Mouse (Mus musculus) E14TG2a.4 (cell line): ENCODE results near the gene Tnfaip2.

Experiments
- H3K27me3 ChIP-seq: 2 replicates; pipeline ENCODE4 v1.6.1; 2014; ENCODE audit warnings: low read length, control low read depth; ENCODE audit not compliant: insufficient read depth
- H3K36me3 ChIP-seq: 2 replicates; pipeline ENCODE4 v1.6.1; 2014; ENCODE audit warnings: low read length, control low read depth; ENCODE audit not compliant: insufficient read depth
- H3K4me1 ChIP-seq: replicated peaks from 2 replicates; pipeline ENCODE4 v1.6.1; 2014; ENCODE audit warnings: low read depth, low read length, control low read depth
- H3K4me3 ChIP-seq: replicated peaks from 2 replicates; pipeline ENCODE4 v1.5.1; 2014; ENCODE audit warnings: mild to moderate bottlenecking, low read length
- H3K9me3 ChIP-seq: 2 replicates; pipeline ENCODE4 v1.6.1; 2014; ENCODE audit warnings: low read length, control low read depth
- CTCF ChIP-seq: conservative IDR thresholded peaks from 2 replicates; pipeline ENCODE4 v1.5.1; 2014; ENCODE audit warnings: low read length
- NANOG ChIP-seq: IDR thresholded peaks from 2 replicates; pipeline ENCODE4 v1.6.1; 2014; ENCODE audit warnings: borderline replicate concordance, low read length, mixed read lengths
- POU5F1 ChIP-seq: IDR thresholded peaks from 2 replicates; pipeline ENCODE4 v1.6.1; 2014; ENCODE audit warnings: low read length, borderline replicate concordance

The Tnfaip2 gene

DNA sequence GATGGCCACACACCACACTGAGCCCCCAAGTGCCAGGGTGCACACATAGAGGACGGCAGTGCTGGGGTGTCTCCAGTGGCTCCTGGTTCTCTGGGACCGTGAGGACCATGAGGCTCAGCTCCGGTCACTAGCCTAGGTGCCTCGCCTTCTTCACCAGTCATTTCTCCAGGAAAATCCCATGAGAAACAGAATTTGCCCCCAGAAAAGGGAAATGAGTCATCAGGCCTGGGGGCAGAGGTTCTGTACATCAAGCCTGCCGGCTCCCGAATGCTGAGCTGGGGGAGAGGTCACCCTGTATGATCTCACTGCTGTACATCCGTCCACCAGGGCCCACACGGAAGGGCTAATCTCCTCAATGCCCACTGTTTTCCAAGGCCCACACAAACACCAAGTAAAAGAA is 13.6 kb downstream of the Tnfaip2 start:
- no peak for TF ChIP-seq POU5F1
- TF ChIP-seq NANOG: no peak
- TF ChIP-seq CTCF: no peak
- H3K27me3 ChIP-seq: peaks cover 92% of the 10 kb centered on the region
- no peaks in the 10 kb centered on the region for H3K36me3 ChIP-seq
- no peak overlapping the region for H3K4me3 ChIP-seq
- no peaks in the 10 kb centered on the region for H3K9me3 ChIP-seq
- H3K4me1 ChIP-seq: peaks cover 17% of the 10 kb centered on the region

- H3K9me3 ChIP-seq: no peaks in the 10 kb centered on the region
- peaks cover 12% of the 10 kb centered on the region for H3K4me1 ChIP-seq
- H3K4me3 ChIP-seq: no peak overlapping the region
- peaks cover 82% of the 10 kb centered on the region for H3K27me3 ChIP-seq
- TF ChIP-seq CTCF (no peak), NANOG (no peak), POU5F1 (no peak)
- no peaks in the 10 kb centered on the region for H3K36me3 ChIP-seq
These were observed 15.5 kb downstream of the Tnfaip2 start for GRCm38 (mm10) chr12:111457742-111458141.

DNA sequence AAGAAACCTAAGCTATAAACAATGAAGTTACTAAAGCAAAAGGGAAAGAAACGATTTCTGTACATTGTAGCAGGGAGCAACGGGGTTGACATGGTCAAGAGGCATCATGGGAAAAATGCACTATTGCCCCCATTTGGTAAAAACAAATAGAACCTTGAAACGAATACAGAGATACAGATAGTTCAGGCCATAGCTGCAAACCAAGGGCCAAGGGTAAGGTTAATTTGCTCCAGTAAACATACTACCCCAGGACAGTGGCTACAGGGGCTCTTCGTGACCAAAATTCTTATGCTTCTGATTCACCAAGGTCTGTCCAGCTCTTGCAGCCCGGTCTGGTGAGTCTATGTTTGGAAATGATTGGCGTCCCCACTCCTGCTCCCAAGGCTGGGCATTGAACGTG is 21.3 kb downstream of the Tnfaip2 start:
- Histone ChIP-seq H3K27me3 (peaks cover 48% of the 10 kb centered on the region), H3K9me3 (peaks cover 5% of the 10 kb centered on the region), H3K4me3 (no peak overlapping the region), H3K36me3 (no peaks in the 10 kb centered on the region), H3K4me1 (peaks cover 5% of the 10 kb centered on the region)
- TF ChIP-seq POU5F1 (no peak), CTCF (no peak), NANOG (no peak)

DNA sequence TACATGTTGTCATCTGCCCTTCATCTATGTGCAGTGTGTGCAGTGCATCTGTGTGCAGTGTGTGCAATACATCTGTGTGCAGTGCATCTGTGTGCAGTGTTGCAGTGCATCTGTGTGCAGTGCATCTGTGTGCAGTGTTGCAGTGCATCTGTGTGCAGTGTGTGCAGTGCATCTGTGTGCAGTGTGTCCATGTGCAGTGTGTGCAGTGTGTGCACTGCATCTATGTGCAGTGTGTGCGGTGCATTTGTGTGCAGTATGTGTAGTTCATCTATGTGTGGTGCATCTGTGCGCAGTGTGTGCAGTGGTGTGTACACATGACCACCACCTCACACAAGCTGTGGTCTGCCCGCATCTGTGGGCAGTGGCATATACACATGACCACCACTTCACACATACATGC is 24.1 kb downstream of the Tnfaip2 start:
- Histone ChIP-seq H3K4me1 (peaks cover 5% of the 10 kb centered on the region; the same call in 1 of the 2 replicates), H3K36me3 (no peaks in the 10 kb centered on the region), H3K4me3 (no peak overlapping the region), H3K9me3 (peaks cover 5% of the 10 kb centered on the region), H3K27me3 (peaks cover 39% of the 10 kb centered on the region)
- TF ChIP-seq CTCF (no peak), NANOG (no peak)

GRCm38 (mm10) chr12:111468206-111468605 is 25.9 kb downstream of the Tnfaip2 start:
- Histone ChIP-seq H3K9me3 (peaks cover 5% of the 10 kb centered on the region), H3K4me3 (no peak overlapping the region), H3K4me1 (peaks cover 5% of the 10 kb centered on the region; the same call in 1 of the 2 replicates), H3K27me3 (peaks cover 34% of the 10 kb centered on the region), H3K36me3 (no peaks in the 10 kb centered on the region)
- no peak for TF ChIP-seq CTCF
- TF ChIP-seq POU5F1: no peak

- peaks cover 31% of the 10 kb centered on the region for H3K27me3 ChIP-seq
- no peaks in the 10 kb centered on the region for H3K36me3 ChIP-seq
- TF ChIP-seq CTCF (peak; percentile 78), POU5F1 (no peak), NANOG (no peak)
- no peak overlapping the region for H3K4me3 ChIP-seq
- H3K9me3 ChIP-seq: peaks cover 5% of the 10 kb centered on the region
- H3K4me1 ChIP-seq: no peaks in the 10 kb centered on the region
These were observed 27.2 kb downstream of the Tnfaip2 start for GRCm38 (mm10) chr12:111469507-111469906.

DNA sequence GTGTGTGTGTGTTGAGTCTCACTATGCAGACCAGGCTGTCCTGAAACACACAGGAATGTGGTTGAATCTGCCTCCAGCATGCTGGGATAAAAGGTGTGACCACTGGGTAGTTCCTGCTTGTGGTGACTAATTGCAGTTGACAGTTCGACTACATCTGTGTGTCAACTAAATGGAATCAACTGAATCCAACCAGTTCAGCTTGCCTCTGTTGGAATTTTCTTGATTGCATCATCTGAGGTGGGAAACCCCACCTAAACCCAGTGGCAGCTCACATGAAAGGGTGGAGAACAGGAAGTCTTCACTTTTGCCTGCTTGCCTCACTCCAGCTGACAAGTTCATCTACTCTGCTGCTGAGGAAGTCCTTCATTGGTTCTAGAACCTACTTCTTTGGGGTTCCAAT is 28.9 kb downstream of the Tnfaip2 start:
- Histone ChIP-seq H3K4me3 (no peak overlapping the region), H3K9me3 (peaks cover 5% of the 10 kb centered on the region), H3K36me3 (no peaks in the 10 kb centered on the region), H3K4me1 (no peaks in the 10 kb centered on the region), H3K27me3 (peaks cover 28% of the 10 kb centered on the region)
- TF ChIP-seq CTCF (no peak), POU5F1 (no peak), NANOG (no peak)

DNA sequence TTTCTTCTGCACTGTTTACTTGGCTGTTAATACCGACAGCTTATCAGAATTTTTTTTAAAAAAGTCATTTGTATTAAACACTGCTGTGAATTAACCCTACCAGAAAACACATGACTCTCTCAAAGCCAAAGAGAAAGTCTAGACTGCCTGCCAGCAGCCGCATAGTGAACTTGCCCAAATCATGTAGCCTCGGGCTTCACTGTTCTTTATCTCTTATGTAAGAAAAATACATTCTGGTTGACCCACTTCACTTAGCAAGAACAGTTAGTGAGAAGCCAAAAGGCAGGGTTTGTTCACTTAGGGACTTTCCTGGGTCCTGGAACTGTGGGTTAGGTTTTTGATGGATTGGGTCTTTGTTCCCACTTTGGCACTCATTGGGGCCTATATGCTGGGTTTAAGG is 29.5 kb downstream of the Tnfaip2 start:
- no peaks in the 10 kb centered on the region for H3K9me3 ChIP-seq
- H3K4me3 ChIP-seq: no peak overlapping the region
- no peaks in the 10 kb centered on the region for H3K4me1 ChIP-seq
- H3K27me3 ChIP-seq: peaks cover 31% of the 10 kb centered on the region
- TF ChIP-seq CTCF (no peak), NANOG (no peak), POU5F1 (no peak)
- no peaks in the 10 kb centered on the region for H3K36me3 ChIP-seq

DNA sequence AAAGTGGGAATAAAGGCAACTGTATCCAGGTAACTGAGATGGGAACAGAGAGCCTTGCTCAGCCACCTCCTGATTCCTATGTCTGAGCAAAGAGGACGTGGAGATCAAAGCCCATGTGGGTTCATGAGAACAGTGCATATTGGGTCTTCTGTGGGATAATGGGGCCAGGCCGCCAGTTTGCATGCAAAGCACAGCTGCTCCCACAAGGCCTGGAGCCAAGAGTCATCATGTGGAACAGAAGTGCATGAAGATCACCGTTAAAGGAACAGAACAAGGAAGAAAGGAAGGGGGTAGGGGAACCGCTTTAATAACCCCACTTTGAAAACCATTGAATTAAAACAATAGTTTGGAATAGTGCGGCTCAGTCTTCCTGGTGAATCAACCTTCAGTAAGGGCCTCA is 30.6 kb downstream of the Tnfaip2 start:
- no peaks in the 10 kb centered on the region for H3K9me3 ChIP-seq
- no peaks in the 10 kb centered on the region for H3K4me1 ChIP-seq
- H3K36me3 ChIP-seq: no peaks in the 10 kb centered on the region
- no peak overlapping the region for H3K4me3 ChIP-seq
- TF ChIP-seq NANOG (no peak), POU5F1 (no peak), CTCF (no peak)
- H3K27me3 ChIP-seq: peaks cover 41% of the 10 kb centered on the region
